Mouse (Mus musculus) ZHBTc4 (cell line): ENCODE measurements around the gene Cisd1.
A peak's percentile ranks its signal among the peaks of the same experiment; 100 is the strongest.

ENCODE experiments used
- DNase-seq: peaks from one replicate; pipeline ENCODE4 v3.0.0-alpha.2; 2011; ENCODE audit warnings: low read depth, low spot score

The Cisd1 gene

DNA sequence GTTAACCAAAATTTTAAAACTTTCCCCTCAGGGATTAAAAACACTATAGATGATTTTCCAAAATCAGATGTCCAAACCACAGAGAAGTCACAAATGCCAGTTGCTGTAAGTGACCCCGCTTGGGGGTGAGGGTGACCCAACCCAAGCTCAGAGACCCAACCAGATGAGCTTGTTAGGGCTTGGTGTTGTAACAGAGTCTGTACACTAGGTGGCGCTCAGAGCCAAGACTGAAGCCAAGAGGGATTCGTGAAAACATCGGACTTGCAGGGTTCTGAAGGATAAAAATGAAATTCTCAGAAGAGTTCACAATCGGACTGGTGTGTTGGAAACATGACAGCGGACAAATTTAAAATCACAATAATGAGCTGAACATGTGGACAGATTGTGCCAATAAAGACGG, 18.0 kb downstream of the Cisd1 start:
- DNase-seq = peak; percentile 86

- no peak for DNase-seq
Observed at GRCm38 (mm10) chr10:71326123-71326522, 18.6 kb downstream of the Cisd1 start.

- no peak for DNase-seq
Observed at GRCm38 (mm10) chr10:71323669-71324068, 21.1 kb downstream of the Cisd1 start.

- no peak for DNase-seq
Observed at GRCm38 (mm10) chr10:71316497-71316896, 28.3 kb downstream of the Cisd1 start.

GRCm38 (mm10) chr10:71316056-71316455, 28.7 kb downstream of the Cisd1 start:
- no peak for DNase-seq

DNA sequence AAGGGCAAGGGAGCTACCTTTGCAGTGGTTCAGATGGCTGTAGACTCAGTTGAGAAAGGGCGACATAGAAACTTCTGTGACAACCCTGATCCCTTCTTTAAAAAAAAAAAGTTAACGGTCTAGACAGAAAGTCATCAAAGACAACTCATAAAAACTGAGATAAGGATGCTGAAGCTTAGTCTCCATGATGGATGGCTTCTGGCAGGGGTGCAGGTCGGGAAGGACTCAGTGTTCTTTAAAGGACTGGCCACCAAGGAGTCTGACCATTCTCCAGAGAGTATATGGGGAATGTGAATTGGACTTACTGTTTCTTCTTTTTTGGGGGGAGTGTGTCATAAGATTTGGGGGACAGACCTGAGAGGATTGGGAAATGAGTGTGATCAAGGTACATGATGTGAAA, 30.2 kb downstream of the Cisd1 start:
- no peak for DNase-seq

- peak; percentile 71 for DNase-seq
Observed at GRCm38 (mm10) chr10:71310288-71310687, 34.5 kb downstream of the Cisd1 start.

DNA sequence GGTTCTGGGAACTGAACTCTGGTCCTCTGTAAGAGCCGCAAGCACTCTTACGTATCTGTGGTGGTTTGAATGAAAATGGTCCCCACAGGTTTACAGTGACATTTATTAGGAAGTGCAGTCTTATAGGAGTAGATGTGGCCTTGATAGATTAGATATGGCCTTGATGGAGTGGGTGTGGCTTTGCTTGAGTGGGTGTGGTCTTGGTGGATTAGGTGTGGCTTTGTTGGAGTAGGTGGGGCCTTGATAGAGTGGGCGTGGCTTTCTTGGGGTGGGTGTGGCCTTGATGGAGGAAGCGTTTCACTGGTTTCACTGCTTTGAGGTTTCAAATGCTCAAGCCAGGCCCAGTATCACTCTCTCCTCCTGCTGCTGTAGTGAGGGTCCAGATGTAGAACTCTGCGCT, 36.6 kb downstream of the Cisd1 start:
- peak; percentile 82 for DNase-seq

GRCm38 (mm10) chr10:71306759-71307158, 38.0 kb downstream of the Cisd1 start:
- DNase-seq = no peak

GRCm38 (mm10) chr10:71306190-71306589, 38.6 kb downstream of the Cisd1 start:
- DNase-seq = peak; percentile 78

- DNase-seq = peak; percentile 78
Observed at GRCm38 (mm10) chr10:71302490-71302889, 42.3 kb downstream of the Cisd1 start.

DNA sequence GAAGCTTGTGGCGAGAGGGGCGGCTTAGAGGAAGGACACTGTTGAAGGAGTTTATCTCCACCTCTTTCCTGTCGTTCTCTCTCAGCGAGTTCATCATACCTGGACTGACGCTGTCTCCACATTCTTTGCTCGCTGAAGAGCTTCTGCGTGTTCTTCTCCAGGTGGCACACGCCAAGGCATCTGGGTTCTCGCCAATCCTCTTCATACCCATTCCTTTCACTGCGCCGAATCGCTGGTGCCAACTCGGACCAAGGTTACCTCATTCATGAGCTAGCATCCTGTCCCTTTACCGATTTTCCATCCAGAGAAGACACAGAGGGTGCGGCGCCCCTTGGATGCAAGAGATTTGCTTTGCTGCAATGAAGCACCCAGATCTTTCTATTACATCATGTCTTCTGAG, 44.6 kb downstream of the Cisd1 start:
- no peak for DNase-seq

GRCm38 (mm10) chr10:71293245-71293644, 51.5 kb downstream of the Cisd1 start:
- DNase-seq = peak; percentile 42

GRCm38 (mm10) chr10:71292254-71292653, 52.5 kb downstream of the Cisd1 start:
- DNase-seq = peak; percentile 45

DNA sequence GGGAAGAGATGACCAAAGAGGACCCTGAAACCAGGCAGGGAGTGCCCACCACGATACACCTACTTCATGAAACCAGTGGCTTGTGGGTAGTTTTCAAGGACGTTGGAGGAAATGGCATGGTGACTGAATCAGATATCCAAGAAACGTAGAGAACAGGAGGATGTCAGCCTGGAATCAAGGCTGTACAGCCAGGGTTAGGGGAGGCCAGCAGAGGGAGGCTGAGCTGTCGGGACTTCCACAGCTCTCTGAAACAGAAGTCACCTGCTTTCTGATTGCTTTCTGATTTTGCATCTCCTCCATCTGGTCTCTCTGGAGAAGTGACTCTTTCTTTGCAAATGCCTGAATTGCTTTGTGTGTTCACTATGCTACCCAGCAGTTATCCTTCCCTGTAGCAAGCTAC, 53.0 kb downstream of the Cisd1 start:
- no peak for DNase-seq

GRCm38 (mm10) chr10:71291179-71291661, 53.5 kb downstream of the Cisd1 start:
- DNase-seq = no peak

GRCm38 (mm10) chr10:71285126-71285580, 59.6 kb downstream of the Cisd1 start, which contains the start of gene Ube2d1:
TSS of gene Ube2d1 (minus strand) at chr10:71285262.
- DNase-seq = peak; percentile 92

- DNase-seq = peak; percentile 60
Observed at GRCm38 (mm10) chr10:71284511-71285125, 60.1 kb downstream of the Cisd1 start.

DNA sequence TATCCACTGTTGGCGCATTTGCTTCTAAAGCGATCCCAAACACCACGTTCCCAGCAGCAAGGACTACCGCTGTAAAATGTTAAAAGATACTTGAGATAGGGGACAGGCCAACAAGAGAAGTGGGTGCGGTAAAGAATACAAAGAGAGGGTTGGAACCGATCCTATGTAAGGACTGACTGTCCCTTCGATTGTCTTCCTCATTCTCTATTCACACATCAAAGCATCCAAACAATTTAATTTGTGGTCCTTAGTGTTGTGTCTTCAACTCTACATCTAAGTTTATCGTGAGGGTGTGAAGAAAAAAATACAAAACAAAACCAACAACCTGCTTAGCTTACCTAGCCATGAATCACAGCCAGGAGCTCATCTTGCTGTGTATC, 60.6 kb downstream of the Cisd1 start:
- DNase-seq = no peak
